Mouse (Mus musculus) urinary bladder, postnatal 4 days (tissue): ENCODE measurements at regions not wholly inside any gene's neighbourhood (a gene's known extent, or its start where the extent isn't known, plus 50 kb on each side); places are given as distances from the start of the nearest gene placed in this dataset.
A peak's percentile ranks its signal among the peaks of the same experiment; 100 is the strongest.

Experiments
- DNase-seq, 2 experiments: peaks; one replicate each; pipeline ENCODE4 v3.0.0; 2021 to 2022; ENCODE audit warnings: low spot score in 2 of 2

DNA sequence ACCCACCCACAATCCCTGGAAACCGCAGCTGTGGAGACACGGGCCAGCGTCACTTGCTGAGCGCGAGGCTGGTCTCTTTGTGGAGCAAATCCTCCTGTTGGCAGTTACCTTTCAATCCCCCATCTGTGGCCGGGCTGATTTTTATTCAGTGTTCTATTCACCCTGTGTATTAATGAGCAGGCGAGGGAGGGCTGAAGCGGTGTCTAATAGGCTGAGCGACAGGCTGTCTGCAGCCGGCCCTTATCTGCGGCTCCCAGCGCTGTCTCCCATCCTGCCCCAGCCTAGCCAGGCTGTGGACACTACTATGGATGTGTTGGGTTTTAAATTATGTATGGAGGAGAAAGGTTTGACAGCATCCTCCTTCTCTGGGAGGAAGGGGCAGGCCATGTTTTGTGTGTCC is 138.3 kb upstream of the Gm26897 start:
- no peak for DNase-seq

DNA sequence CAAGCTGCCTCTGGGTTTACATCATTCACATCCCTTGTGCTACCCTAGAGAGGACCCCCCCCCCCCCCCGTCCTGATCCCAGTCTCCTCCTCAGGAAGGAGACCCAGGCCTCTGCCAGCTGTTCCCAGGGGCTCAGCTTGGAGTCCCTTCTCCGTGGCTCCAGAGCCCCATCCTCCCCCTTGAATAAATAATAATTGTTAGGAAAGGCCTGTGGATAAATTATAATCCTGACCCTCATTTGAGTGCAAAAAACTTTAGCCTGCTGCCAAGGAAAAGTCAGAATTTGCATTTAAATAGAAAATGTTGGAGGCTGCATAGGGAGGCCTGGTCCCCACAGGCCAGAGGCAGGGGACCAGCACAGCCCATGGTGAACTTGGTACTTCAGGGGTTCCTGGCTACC is 136.0 kb upstream of the Gm26897 start:
- DNase-seq = no peak

DNA sequence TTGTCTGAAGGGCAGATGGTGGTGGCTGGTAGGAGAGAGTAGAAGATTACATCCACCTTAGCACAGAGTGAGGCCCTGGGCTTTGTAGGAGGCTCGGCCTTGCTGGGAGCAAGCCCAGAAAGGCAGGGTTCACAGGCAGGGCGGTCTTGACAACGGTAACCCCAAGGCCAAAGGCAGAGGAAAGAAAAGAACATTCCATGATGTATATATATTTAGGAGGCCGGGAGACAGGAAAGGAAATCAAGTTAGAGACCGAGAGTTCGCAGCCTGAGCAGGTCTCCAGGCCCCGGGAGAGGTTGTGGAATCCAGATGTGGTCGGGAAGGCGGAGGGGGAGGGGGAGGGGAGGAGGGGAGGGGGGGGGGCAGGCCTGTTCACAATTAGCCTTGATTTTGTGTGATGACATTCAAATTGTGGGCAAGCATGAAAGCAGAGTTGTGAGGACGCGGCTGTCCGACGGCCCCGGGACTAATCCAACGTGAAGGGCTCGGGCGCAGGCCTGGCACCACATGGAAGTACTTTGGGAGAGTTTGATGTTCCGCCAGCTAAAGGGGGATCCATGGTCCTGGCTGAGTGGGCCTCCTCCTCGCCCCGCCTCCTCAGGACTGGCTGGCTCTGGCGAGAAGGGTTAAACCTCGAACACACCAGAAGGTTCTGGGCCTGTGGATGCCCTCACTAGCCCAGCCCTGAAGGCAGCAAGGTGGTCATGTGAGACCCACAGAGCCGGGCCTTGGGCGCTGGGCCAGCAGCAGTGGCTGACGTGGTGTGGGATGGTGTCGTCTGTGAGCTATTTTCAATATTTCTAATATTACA is 131.8 kb upstream of the Gm26897 start:
- peak in 1 of 2 experiments; percentile 75 for DNase-seq

DNA sequence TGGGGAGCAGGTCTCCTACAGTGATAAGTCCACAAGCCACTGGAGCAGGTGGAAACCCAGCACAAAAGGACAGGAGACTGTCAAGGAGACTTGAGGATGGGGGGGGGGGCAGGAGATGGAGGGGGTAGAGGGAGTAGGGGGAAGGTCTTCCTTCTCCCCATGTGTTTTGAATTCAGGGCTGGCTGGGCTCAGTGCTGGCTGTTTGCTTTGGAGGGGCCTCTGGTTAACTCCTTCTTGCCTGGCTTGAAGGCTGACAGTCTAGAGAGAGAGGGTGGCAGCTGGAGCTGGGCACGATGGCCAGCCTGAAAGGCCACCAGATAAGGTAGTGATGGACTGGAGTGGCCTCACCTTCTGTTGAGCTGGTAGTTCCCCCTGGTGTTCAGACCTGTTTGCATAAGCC is 120.0 kb upstream of the Gm26897 start:
- no peak for DNase-seq

- peak; percentile 75 to 79 for DNase-seq
Observed at GRCm38 (mm10) chr5:111619974-111620373, 113.8 kb upstream of the Gm26897 start.

- no peak for DNase-seq
Observed at GRCm38 (mm10) chr5:111620626-111621025, 113.1 kb upstream of the Gm26897 start.

- no peak for DNase-seq
Observed at GRCm38 (mm10) chr5:111622481-111622880, 111.2 kb upstream of the Gm26897 start.

DNA sequence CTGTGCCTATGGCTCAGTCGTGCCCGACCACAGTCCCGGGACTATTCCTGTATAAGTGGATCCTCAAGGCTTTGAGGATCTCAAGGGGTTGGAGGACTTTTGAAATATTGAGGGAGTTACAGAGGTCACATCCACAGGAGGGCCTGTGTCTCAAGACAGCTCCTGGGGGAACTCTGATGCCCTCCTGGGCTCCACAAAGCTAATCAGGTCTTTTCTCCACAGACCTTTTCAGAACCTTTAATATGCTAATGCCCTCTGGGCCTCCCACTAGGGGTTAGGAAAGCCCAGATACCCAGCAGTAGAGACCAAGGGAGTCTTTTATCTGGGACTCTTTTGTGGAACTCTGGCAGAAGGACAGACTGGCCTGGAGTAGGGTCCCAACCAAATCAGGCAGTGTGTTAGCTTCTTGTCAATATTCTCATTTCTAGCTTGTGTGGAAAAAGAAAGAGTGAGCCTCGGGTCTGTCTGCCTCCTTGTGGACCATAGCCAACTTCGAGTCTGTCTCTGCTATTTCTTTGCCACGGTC is 107.4 kb upstream of the Gm26897 start:
- no peak for DNase-seq

DNA sequence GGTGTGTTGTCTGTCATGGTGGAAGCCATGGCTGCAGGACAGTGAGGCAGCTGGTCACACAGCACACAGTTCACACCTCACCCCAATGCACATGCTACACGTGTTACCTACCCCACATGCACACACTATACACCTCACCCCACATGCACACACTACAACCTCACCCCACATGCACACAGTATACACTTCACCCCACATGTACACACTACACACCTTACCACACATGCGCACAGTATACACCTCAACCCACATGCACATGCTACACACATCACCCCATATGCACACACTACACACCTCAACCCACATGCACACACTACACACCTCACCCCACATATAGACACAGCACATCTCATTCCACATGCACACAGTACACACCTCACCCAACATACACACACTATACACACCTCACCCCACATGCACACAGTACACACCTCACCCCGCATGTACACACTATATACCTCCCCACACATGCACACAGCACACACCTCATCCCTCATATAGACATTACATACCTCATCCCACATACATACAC is 103.3 kb upstream of the Gm26897 start:
- no peak for DNase-seq

GRCm38 (mm10) chr5:111631572-111632161 is 102.1 kb upstream of the Gm26897 start:
- DNase-seq = peak in 1 of 2 experiments; percentile 41

GRCm38 (mm10) chr5:111635092-111635491 is 98.6 kb upstream of the Gm26897 start:
- DNase-seq = no peak

DNA sequence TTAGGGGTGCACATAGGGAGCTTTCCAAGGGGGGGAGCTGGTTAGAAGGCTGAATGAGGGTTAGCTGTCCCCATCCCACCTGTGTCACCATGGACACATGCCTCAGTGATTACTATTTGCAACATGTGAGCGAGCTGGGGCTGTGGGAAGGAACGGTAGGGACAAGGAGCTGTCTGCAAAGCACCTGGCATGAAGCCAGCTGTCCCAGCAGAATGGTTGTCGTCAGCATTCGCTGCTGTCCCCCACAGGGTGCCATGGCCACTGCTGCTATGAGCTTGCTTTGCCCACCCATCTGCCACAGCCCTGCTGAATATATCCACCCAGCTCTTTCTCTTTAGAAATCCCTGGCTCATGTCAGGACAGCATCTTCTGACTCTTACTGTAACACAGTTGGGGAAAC is 96.8 kb upstream of the Gm26897 start:
- no peak for DNase-seq

- DNase-seq = no peak
Observed at GRCm38 (mm10) chr5:111638306-111638705, 95.4 kb upstream of the Gm26897 start.

DNA sequence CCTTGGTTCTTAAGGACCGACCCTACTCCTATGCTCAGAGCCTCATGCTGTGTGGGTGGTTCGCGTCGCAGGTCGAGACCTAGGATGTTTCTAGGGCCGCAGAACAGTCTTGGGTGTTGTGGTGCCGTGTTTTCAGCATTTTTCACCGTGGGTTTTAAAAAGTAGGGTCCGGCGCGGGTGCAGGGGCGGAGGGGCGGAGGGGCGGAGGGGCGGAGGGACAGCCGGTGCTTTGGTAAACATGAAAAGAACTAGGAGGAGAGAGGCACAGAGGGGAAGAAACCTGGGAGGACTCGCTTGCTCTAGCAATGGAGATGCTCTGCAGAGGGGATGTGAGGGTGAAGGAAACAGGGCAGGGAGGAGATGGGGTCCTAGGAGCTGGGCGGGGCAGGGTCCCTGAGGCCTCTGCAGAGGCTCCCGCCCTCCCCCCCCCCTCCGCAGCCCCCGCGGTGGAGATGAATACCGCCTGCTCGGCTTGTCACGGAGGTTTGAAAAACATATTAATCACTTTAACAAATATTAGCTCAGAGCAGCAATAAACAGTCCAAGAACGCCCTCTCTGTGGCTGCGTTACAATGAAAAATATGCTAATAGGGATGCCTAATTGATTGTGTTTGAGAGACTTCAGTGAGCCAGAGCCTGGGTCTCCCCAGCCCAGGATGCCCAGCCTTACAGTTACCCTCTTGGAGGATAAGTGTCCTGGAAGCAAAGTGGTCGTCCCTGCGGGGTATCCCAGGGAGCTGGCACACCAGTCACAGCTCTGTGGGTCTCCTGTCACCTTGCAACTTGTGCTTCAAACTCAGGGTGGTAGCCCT is 94.0 kb upstream of the Gm26897 start:
- DNase-seq = no peak

DNA sequence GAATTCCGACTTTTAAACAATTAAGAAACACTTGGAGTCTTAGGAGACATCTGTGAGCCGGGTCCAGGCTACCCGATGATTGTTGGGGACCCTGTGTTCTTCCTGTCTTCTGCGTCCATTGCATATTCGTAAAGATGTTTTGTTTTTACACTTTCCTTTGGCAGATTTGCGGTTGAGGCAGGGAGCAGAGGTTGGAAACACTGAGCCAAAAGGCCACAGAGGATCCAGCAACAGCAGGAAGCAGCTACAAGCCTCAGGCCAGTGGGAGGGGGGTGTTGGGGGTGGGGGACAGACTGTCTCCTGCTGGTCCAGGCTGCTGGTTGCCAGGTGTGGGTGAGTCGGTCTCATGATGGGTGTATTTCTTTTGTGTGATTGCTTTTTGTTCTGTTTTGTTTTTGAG is 92.7 kb upstream of the Gm26897 start:
- DNase-seq = no peak

DNA sequence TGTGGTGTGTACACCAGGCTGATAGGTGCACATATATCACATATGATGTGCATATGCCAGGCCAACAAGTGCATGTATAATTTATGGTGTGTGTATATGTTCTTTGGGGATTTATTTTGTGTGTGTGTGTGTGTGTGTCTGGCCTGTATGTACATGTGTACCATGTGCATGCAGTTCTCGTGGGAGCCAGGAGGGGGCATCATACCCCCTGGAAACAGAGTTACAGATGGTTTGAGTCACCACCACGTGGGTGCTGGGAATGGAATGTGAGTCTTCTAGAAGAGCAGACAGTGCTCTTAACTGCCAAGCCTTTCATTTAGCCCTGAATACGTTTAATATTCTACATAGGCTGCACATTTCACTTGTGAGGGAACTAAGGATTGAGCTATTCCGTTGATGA is 92.0 kb upstream of the Gm26897 start:
- no peak for DNase-seq

DNA sequence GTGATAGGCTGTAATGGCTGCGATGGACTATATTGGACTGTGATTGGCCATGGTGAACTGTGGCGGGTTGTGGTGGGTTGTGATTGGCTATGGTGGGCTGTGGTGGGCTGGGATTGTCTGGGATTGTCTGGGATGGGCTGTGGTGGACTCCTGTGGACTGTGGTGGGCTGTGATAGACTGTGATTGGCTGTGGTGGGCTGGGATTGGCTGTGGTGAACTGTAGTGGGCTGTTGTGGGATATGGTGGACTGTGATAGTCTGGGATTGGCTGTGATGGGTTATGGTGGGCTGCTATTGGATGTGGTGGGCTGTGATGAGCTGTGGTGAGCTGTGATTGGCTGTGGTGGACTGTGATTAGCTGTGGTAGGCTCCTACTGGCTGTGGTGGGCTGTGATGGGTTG is 89.6 kb upstream of the Gm26897 start:
- no peak for DNase-seq

DNA sequence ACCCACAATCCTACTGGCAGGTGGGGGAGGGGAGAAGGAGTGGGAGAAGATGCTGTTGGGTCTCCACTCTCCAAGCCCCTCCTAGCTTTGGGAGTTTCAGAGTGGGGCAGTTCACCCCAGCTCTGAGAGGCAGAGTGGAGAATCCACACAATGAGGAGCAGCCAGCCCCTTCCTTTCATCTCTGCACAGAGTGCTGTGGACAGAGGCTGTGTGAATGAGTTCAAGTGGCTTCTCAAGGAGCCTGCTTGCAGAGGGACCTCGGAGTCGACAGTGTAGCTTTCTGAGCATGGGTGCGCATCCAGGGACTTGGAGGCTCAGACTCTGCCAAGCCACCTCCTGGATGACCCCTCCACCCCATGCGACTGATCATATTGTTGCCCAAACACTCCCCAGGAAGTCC is 88.9 kb upstream of the Gm26897 start:
- DNase-seq = no peak

DNA sequence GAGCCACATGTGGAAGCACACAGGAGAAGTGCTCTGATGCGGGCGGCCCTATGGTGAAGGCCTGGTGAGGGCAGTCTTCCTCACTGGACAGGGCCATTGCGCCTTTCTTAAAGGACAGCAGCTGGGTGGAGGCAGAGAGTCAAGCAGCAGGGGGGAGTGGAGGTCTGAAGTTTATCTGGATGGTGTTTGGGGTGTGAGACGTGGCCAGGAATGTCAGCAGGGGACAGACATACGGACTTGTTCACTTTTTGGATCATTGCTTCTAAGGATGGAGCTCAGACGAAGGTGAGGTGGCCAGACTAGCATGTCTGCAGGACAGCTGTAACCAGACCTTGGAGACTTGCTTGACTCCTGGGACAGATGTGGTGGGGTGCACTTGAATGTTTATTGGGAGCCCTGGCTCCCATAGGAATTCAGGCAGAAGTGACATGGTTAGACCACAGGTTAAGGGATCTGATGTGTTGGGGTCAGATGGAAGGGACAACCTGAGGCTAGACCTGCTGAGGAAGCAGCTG is 86.0 kb upstream of the Gm26897 start:
- no peak for DNase-seq

DNA sequence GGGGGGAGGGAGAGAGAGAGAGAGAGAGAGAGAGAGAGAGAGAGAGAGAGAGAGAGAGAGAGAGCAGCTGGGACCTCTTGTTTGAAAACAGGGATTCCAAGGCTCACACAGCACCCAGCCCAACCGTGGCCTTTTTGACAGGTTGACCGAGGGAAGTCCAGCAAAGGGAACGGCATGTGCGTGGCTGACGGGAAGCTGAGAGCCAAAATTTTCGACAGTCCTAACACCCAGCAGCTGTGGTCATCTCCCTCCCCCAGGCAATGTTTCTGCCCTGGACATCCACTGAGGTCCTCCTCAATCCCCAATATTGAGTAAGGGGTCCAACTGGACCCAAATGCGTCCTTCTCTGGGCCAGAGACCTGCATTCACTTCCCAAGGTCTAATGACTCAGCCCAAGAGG is 85.2 kb upstream of the Gm26897 start:
- peak in 1 of 2 experiments; percentile 70 for DNase-seq

GRCm38 (mm10) chr5:111649012-111649411 is 84.7 kb upstream of the Gm26897 start:
- DNase-seq = peak; percentile 55 to 76

DNA sequence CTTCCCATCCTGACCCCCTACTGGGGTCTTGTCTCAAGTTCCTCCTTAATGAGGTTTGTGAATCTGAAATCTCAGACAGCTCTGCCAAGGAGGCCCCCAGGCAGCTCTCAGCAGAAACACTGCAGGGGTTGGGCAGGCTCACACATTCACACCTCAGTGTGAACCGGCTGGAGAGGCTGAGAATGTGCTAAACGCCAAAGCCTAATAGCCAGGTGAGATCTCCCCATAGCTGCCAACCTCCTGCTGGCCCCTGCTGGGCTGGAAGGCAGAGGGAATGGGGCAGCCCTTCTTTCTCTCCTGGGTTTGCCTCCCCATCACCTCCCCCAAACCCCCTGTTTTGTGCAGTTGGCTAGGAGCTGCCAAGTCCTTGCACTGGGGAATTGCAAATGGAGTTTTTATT is 81.3 kb upstream of the Gm26897 start:
- DNase-seq = no peak
